Mouse (Mus musculus) brain, adult 10 weeks (tissue): ENCODE measurements around the gene Skint2. TPM values are rescaled to one million over a fixed set of nuclear protein-coding genes. Genes with fewer than 3 reads are reported as not detected.

ENCODE experiments used
- polyA plus RNA-seq: library from polyadenylated mRNA; stranded (reverse); fragments of 350-450 nt; fragmentation: Illumina TruSeq; extraction: RNeasy Lipid Tissue Mini Kit (QIAGEN cat#74804); gene quantifications from one replicate; pipeline ENCODE4 v1.2.3, GENCODE M21; 2015; ENCODE audit warnings: low read depth, low replicate concordance

Gene Skint2
- polyA plus RNA-seq, result not detected

DNA sequence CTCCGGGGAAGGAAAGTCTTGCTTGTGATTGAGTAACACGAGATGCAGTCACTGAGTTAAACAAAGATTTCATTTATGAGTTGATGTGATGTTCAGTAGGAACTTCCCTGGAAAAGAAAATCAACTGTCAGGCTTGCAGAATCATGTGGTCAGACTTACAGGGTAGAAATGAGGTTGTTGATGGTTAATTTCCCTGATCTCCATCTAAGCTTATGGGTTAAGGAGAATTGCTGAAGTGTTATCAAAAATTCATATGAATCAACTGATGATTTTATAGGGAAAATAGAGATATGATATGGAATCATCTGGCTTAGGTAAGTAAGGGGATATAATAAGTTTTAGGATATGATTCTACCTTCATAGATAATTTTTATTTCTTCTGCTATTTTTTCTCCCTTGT lies at the start of gene Skint2:
Gene Skint2, plus strand, starts transcription at position 301 of the 400 bp plus-strand sequence.

Other genes starting within 250 kb of the Skint2 start
- not detected for gene Skint9, start 123.2 kb upstream of the Skint2 start, polyA plus RNA-seq
- not detected for gene Skint10, start 217.7 kb downstream of the Skint2 start, polyA plus RNA-seq